Mouse (Mus musculus): ENCODE results near the gene Otud5. TPM values are rescaled to one million over a fixed set of nuclear protein-coding genes. Genes with fewer than 3 reads are reported as not detected.

Gene Otud5
- polyA plus RNA-seq, 1 experiment, result 85.0 TPM

DNA sequence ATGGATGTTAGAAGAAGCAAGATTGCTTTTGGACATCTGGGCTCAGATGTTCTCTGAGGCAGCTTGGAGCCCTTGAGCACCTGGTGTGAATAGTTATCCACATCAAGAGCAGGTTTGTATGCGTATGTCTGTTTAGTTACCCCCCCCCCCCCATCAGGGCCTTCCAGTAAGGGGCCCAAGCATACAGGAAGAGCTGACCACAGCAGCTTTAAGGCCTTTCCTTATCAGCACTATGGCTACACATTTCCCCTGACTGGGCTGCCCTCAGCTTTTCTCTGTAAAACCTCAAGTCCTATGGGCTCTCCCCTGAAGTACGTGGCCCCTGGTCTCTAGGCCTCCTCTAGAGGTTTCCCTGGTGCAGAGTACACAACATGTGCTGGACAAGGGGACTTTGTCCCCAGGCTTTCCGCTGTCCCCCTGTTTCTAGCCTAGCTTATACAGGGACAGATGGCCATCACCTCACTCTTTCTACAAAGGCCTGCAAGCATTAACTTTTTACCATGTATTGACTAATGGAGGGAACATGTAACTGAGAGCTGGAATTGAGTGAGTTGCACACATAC is 18.1 kb downstream of the Otud5 start:
- H3K4me3 ChIP-seq (ENCODE audit: low read depth, low read length), result no peak overlapping the region
- no peaks in the 10 kb centered on the region for H3K4me1 ChIP-seq (ENCODE audit: control insufficient read depth, insufficient read depth, low read length)
- H3K9me3 ChIP-seq (replicated peaks; ENCODE audit: control insufficient read depth, insufficient read depth, low read length, poor library complexity, severe bottlenecking), result no peaks in the 10 kb centered on the region
- no peak for TF ChIP-seq EP300 (IDR thresholded peaks at IDR 0.05; ENCODE audit: insufficient read depth, low read depth, low read length)
- no peak for TF ChIP-seq POLR2A (IDR thresholded peaks at IDR 0.05; ENCODE audit: insufficient read depth, low read length)
- no peak for TF ChIP-seq CTCF (IDR thresholded peaks at IDR 0.05; ENCODE audit: low read depth, low read length)
- H3K27me3 ChIP-seq (ENCODE audit: control insufficient read depth, insufficient read depth, low read length, poor library complexity, severe bottlenecking), result no peaks in the 10 kb centered on the region
- H3K36me3 ChIP-seq (ENCODE audit: control insufficient read depth, insufficient read depth, low read length, poor library complexity, severe bottlenecking), result no peaks in the 10 kb centered on the region; the same call in none of the 2 replicates
- H3K27ac ChIP-seq (ENCODE audit: insufficient read depth, low read length), result no peak overlapping the region
- no peak overlapping the region for H3K9ac ChIP-seq (ENCODE audit: low read depth, poor library complexity, severe bottlenecking)

DNA sequence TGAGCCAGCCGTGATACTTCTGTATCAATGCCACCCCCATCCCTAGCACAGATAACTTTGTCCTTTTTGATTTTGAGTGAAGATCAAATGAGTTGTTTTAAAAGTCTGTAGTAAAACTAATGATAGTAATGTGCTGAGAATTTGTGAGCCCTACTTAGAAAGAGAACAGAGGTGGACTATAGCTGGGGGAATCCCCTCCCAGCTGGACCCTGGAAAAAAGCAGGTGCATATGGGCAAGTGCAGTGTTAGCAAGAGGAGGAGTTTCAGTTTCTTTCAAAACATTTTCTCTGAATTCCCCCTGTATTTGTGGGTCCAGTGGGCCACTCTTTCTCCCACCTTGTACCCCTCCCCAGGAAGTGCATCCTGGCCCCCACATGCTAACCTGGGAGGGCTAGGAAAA is 22.0 kb downstream of the Otud5 start:
- H3K36me3 ChIP-seq (ENCODE audit: control insufficient read depth, insufficient read depth, low read length, poor library complexity, severe bottlenecking), result peaks cover 8% of the 10 kb centered on the region
- no peak overlapping the region for H3K4me3 ChIP-seq (ENCODE audit: low read depth, low read length)

DNA sequence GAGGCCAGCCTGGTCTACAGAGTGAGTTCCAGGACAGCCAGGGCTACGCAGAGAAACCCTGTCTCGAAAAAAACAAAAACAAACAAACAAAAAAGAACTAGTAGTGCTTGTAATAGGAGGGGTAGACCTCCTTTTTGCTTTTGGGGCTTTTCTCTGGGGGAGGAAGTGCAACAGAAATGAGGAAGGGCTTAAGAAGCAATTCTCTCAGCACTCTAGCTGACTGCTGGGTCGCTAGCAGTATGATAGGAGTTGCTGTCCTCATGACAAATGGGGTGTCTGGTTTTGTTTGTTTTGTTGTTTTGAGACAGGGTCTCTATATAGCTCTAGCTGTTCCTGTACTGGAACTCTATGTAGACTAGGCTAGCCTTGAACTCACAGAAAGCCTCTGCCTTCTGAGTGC is 23.4 kb downstream of the Otud5 start:
- Histone ChIP-seq H3K9me3 (replicated peaks; ENCODE audit: control insufficient read depth, insufficient read depth, low read length, poor library complexity, severe bottlenecking) (no peaks in the 10 kb centered on the region), H3K27me3 (ENCODE audit: control insufficient read depth, insufficient read depth, low read length, poor library complexity, severe bottlenecking) (no peaks in the 10 kb centered on the region), H3K9ac (ENCODE audit: low read depth, poor library complexity, severe bottlenecking) (no peak overlapping the region), H3K36me3 (ENCODE audit: control insufficient read depth, insufficient read depth, low read length, poor library complexity, severe bottlenecking) (peaks cover 10% of the 10 kb centered on the region), H3K27ac (ENCODE audit: insufficient read depth, low read length) (no peak overlapping the region), H3K4me3 (ENCODE audit: low read depth, low read length) (no peak overlapping the region), H3K4me1 (ENCODE audit: control insufficient read depth, insufficient read depth, low read length) (no peaks in the 10 kb centered on the region)
- TF ChIP-seq EP300 (IDR thresholded peaks at IDR 0.05; ENCODE audit: insufficient read depth, low read depth, low read length) (no peak), CTCF (IDR thresholded peaks at IDR 0.05; ENCODE audit: low read depth, low read length) (no peak), POLR2A (IDR thresholded peaks at IDR 0.05; ENCODE audit: insufficient read depth, low read length) (no peak)

More for the DNA sequence above, 22.0 kb downstream of the Otud5 start:
- H3K27me3 ChIP-seq (ENCODE audit: control insufficient read depth, insufficient read depth, low read length, poor library complexity, severe bottlenecking), result no peaks in the 10 kb centered on the region
- no peaks in the 10 kb centered on the region for H3K9me3 ChIP-seq (replicated peaks; ENCODE audit: control insufficient read depth, insufficient read depth, low read length, poor library complexity, severe bottlenecking)
- no peak overlapping the region for H3K27ac ChIP-seq (ENCODE audit: insufficient read depth, low read length)
- no peak overlapping the region for H3K9ac ChIP-seq (ENCODE audit: low read depth, poor library complexity, severe bottlenecking)
- TF ChIP-seq CTCF (IDR thresholded peaks at IDR 0.05; ENCODE audit: low read depth, low read length) (no peak), POLR2A (IDR thresholded peaks at IDR 0.05; ENCODE audit: insufficient read depth, low read length) (no peak), EP300 (IDR thresholded peaks at IDR 0.05; ENCODE audit: insufficient read depth, low read depth, low read length) (no peak)
- no peaks in the 10 kb centered on the region for H3K4me1 ChIP-seq (ENCODE audit: control insufficient read depth, insufficient read depth, low read length)

DNA sequence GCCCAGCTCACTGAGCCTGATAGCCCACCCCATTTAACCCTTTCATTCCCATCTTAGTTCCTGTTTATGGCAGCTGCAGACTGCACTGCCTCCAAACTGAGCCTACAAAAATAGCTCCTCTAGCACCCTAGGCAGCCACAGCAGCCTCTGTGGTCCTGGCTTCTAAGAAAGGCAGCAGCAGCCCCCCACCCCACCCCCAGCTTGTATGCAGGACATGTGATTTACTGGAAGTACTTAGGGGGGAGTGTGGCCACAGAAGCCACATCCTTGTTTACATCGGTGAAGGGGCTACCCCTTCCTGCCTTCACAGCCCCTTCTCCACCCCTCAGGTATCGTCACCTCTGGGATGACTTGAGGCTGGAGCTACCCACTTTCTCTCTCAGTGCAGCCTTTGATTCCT is 24.2 kb downstream of the Otud5 start:
- no peak overlapping the region for H3K9ac ChIP-seq (ENCODE audit: low read depth, poor library complexity, severe bottlenecking)
- H3K27me3 ChIP-seq (ENCODE audit: control insufficient read depth, insufficient read depth, low read length, poor library complexity, severe bottlenecking), result no peaks in the 10 kb centered on the region
- H3K4me1 ChIP-seq (ENCODE audit: control insufficient read depth, insufficient read depth, low read length), result no peaks in the 10 kb centered on the region
- no peak for TF ChIP-seq EP300 (IDR thresholded peaks at IDR 0.05; ENCODE audit: insufficient read depth, low read depth, low read length)
- TF ChIP-seq POLR2A (IDR thresholded peaks at IDR 0.05; ENCODE audit: insufficient read depth, low read length), result no peak
- no peak for TF ChIP-seq CTCF (IDR thresholded peaks at IDR 0.05; ENCODE audit: low read depth, low read length)
- no peak overlapping the region for H3K27ac ChIP-seq (ENCODE audit: insufficient read depth, low read length)
- no peaks in the 10 kb centered on the region for H3K9me3 ChIP-seq (replicated peaks; ENCODE audit: control insufficient read depth, insufficient read depth, low read length, poor library complexity, severe bottlenecking)
- H3K36me3 ChIP-seq (ENCODE audit: control insufficient read depth, insufficient read depth, low read length, poor library complexity, severe bottlenecking), result peaks cover 10% of the 10 kb centered on the region
- no peak overlapping the region for H3K4me3 ChIP-seq (ENCODE audit: low read depth, low read length)

DNA sequence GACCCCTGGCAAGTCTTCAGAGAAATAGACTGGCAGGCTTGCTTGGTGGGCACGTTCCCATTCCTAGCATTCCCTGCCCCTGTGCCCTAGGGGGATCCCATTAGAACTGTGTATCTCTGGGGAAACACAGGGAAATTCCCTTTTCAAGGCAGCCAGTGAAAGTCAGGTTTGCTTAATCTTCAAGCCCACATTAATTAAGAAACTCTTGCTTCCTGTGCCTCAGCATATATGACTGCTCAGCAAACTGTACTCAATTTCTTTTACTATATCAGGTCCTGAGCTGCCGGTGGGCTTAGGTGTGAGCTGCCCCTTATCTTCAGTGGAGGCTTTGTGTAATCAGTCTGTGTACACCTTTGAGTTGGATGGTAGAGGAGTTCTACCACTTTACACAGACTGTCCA is 24.6 kb downstream of the Otud5 start:
- TF ChIP-seq POLR2A (IDR thresholded peaks at IDR 0.05; ENCODE audit: insufficient read depth, low read length) (no peak), EP300 (IDR thresholded peaks at IDR 0.05; ENCODE audit: insufficient read depth, low read depth, low read length) (no peak), CTCF (IDR thresholded peaks at IDR 0.05; ENCODE audit: low read depth, low read length) (no peak)
- no peak overlapping the region for H3K9ac ChIP-seq (ENCODE audit: low read depth, poor library complexity, severe bottlenecking)
- no peak overlapping the region for H3K27ac ChIP-seq (ENCODE audit: insufficient read depth, low read length)
- no peak overlapping the region for H3K4me3 ChIP-seq (ENCODE audit: low read depth, low read length)
- no peaks in the 10 kb centered on the region for H3K27me3 ChIP-seq (ENCODE audit: control insufficient read depth, insufficient read depth, low read length, poor library complexity, severe bottlenecking)
- H3K4me1 ChIP-seq (ENCODE audit: control insufficient read depth, insufficient read depth, low read length), result no peaks in the 10 kb centered on the region
- peaks cover 10% of the 10 kb centered on the region for H3K36me3 ChIP-seq (ENCODE audit: control insufficient read depth, insufficient read depth, low read length, poor library complexity, severe bottlenecking)
- H3K9me3 ChIP-seq (replicated peaks; ENCODE audit: control insufficient read depth, insufficient read depth, low read length, poor library complexity, severe bottlenecking), result no peaks in the 10 kb centered on the region

DNA sequence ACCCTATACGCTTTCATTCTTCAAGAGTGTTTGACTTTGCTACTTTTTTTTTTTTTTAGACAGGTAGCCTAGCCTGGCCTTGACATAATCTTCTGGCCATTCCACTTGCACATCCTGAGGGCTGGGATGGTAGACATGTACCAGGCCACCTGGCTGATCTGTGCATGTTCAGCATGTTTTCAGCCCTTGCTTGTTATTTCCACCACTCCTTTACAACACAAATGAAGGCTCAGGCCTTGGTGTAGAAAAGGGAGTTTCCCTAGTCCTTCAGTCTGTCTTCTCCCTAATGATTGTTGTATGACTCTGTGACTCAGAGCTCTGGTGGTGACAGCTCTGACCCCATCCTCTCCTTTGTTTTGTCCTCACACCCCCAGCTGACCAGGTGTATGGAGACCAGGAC is 26.0 kb downstream of the Otud5 start:
- H3K4me3 ChIP-seq (ENCODE audit: low read depth, low read length), result no peak overlapping the region
- H3K27me3 ChIP-seq (ENCODE audit: control insufficient read depth, insufficient read depth, low read length, poor library complexity, severe bottlenecking), result no peaks in the 10 kb centered on the region
- TF ChIP-seq EP300 (IDR thresholded peaks at IDR 0.05; ENCODE audit: insufficient read depth, low read depth, low read length), result no peak
- TF ChIP-seq CTCF (IDR thresholded peaks at IDR 0.05; ENCODE audit: low read depth, low read length), result no peak
- no peak for TF ChIP-seq POLR2A (IDR thresholded peaks at IDR 0.05; ENCODE audit: insufficient read depth, low read length)
- no peak overlapping the region for H3K9ac ChIP-seq (ENCODE audit: low read depth, poor library complexity, severe bottlenecking)
- no peaks in the 10 kb centered on the region for H3K9me3 ChIP-seq (replicated peaks; ENCODE audit: control insufficient read depth, insufficient read depth, low read length, poor library complexity, severe bottlenecking)
- peaks cover 17% of the 10 kb centered on the region for H3K36me3 ChIP-seq (ENCODE audit: control insufficient read depth, insufficient read depth, low read length, poor library complexity, severe bottlenecking)
- H3K27ac ChIP-seq (ENCODE audit: insufficient read depth, low read length), result no peak overlapping the region
- no peaks in the 10 kb centered on the region for H3K4me1 ChIP-seq (ENCODE audit: control insufficient read depth, insufficient read depth, low read length)

Data from ES-Bruce4 (cell line).